Mouse (Mus musculus) cerebellum, postnatal 36 days (tissue): ENCODE measurements around the gene Gm26657.

Experiments used
- DNase-seq, 2 experiments: peaks; one replicate each; pipeline ENCODE4 v3.0.0; 2021 to 2022; ENCODE audit warnings: mixed read lengths in 2 of 2

Gm26657 gene

GRCm38 (mm10) chr4:56740020-56740485 is at the start of gene Gm26657:
TSS of gene Gm26657 (plus strand) at chr4:56740070.
- DNase-seq, result no peak

GRCm38 (mm10) chr4:56696401-56696800 is 43.5 kb upstream of the Gm26657 start:
- no peak for DNase-seq

- DNase-seq, result no peak
Observed at GRCm38 (mm10) chr4:56698671-56699070, 41.2 kb upstream of the Gm26657 start.

- DNase-seq, result no peak
Observed at GRCm38 (mm10) chr4:56702234-56702633, 37.6 kb upstream of the Gm26657 start.

GRCm38 (mm10) chr4:56713155-56713554 is 26.7 kb upstream of the Gm26657 start:
- DNase-seq, result no peak

- DNase-seq, result no peak
Observed at GRCm38 (mm10) chr4:56716801-56717200, 23.1 kb upstream of the Gm26657 start.

- DNase-seq, result no peak
Observed at GRCm38 (mm10) chr4:56717932-56718331, 21.9 kb upstream of the Gm26657 start.

- no peak for DNase-seq
Observed at GRCm38 (mm10) chr4:56718573-56719442, 21.1 kb upstream of the Gm26657 start.

GRCm38 (mm10) chr4:56719456-56719855 is 20.4 kb upstream of the Gm26657 start:
- no peak for DNase-seq

- DNase-seq, result no peak
Observed at GRCm38 (mm10) chr4:56720403-56720802, 19.5 kb upstream of the Gm26657 start.

GRCm38 (mm10) chr4:56721469-56721868 is 18.4 kb upstream of the Gm26657 start:
- peak in 1 of 2 experiments; percentile 10 for DNase-seq

- no peak for DNase-seq
Observed at GRCm38 (mm10) chr4:56722346-56722745, 17.5 kb upstream of the Gm26657 start.

- DNase-seq, result no peak
Observed at GRCm38 (mm10) chr4:56723237-56723636, 16.6 kb upstream of the Gm26657 start.

GRCm38 (mm10) chr4:56725839-56726238 is 14.0 kb upstream of the Gm26657 start:
- DNase-seq, result no peak

GRCm38 (mm10) chr4:56740611-56741010 is 741 bp downstream of the Gm26657 start:
- no peak for DNase-seq

GRCm38 (mm10) chr4:56741041-56741493 is 1.2 kb downstream of the Gm26657 start, which contains the start of gene Actl7b:
TSS of gene Actl7b (minus strand) at chr4:56741443.
- DNase-seq, result no peak

GRCm38 (mm10) chr4:56742698-56743097 is 2.8 kb downstream of the Gm26657 start:
- DNase-seq, result no peak

GRCm38 (mm10) chr4:56743363-56744195 is 3.7 kb downstream of the Gm26657 start, which contains the start of gene Actl7a:
TSS of gene Actl7a (plus strand) at chr4:56743413.
- no peak for DNase-seq

- DNase-seq, result no peak
Observed at GRCm38 (mm10) chr4:56746345-56746744, 6.5 kb downstream of the Gm26657 start.

GRCm38 (mm10) chr4:56747456-56747855 is 7.6 kb downstream of the Gm26657 start:
- no peak for DNase-seq

GRCm38 (mm10) chr4:56756021-56756420 is 16.2 kb downstream of the Gm26657 start:
- no peak for DNase-seq

- DNase-seq, result no peak
Observed at GRCm38 (mm10) chr4:56756966-56757600, 17.2 kb downstream of the Gm26657 start.

- no peak for DNase-seq
Observed at GRCm38 (mm10) chr4:56757693-56758092, 17.8 kb downstream of the Gm26657 start.
